Mouse (Mus musculus) natural killer cell, adult 2 months (primary cell): ENCODE data around the gene Tmem135.

Source experiments
- DNase-seq, 2 experiments: peaks; one replicate each; pipeline ENCODE4 v3.0.0; 2022; ENCODE audit warnings: low spot score in 2 of 2

Gene Tmem135

GRCm38 (mm10) chr7:89183928-89184327 is 220.1 kb downstream of the Tmem135 start:
- no peak for DNase-seq

- DNase-seq = no peak
These were observed 221.1 kb downstream of the Tmem135 start for GRCm38 (mm10) chr7:89182943-89183342.

- no peak for DNase-seq
These were observed 222.7 kb downstream of the Tmem135 start for GRCm38 (mm10) chr7:89181285-89181684.

DNA sequence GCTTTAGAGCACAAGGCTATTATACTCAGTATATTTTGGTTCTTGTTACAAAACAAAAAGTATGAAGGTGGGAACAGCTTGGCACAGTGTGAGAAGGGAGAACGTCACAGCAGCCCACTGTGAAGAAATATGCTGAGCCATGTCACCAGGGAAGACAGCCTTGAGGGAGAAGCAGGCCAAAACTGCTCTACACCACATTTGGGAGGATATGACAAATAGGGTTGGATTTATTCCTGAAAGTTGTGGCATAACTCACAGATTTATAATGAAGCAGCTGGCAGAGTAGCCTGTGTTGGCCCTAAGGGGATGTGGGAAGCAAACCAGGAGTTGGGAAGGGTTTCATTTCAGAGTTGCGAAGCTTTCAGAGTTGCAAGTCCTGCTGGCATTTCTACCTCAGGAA is 225.4 kb downstream of the Tmem135 start:
- DNase-seq = no peak

GRCm38 (mm10) chr7:89177926-89178325 is 226.1 kb downstream of the Tmem135 start:
- DNase-seq = peak in 1 of 2 experiments; percentile 13

DNA sequence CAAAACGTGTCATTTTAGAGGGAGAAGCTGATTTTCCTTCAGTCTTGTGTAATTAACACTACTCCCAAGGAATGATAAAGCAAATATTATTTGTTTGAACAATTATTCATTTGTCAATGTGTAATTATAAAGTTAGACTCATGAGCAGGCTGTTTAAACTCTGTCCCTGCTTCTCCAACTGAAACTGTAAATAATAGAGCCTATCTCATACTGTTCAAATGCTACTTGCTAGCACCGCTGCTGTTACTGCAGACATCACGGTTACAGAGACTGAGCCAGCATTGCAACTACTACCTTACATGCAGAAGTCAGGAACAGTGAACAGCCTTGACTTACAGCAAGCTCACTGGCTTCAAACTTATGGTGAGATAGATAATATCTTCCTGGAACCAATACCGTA is 229.6 kb downstream of the Tmem135 start:
- no peak for DNase-seq

- DNase-seq = no peak
These were observed 231.0 kb downstream of the Tmem135 start for GRCm38 (mm10) chr7:89173018-89173417.

DNA sequence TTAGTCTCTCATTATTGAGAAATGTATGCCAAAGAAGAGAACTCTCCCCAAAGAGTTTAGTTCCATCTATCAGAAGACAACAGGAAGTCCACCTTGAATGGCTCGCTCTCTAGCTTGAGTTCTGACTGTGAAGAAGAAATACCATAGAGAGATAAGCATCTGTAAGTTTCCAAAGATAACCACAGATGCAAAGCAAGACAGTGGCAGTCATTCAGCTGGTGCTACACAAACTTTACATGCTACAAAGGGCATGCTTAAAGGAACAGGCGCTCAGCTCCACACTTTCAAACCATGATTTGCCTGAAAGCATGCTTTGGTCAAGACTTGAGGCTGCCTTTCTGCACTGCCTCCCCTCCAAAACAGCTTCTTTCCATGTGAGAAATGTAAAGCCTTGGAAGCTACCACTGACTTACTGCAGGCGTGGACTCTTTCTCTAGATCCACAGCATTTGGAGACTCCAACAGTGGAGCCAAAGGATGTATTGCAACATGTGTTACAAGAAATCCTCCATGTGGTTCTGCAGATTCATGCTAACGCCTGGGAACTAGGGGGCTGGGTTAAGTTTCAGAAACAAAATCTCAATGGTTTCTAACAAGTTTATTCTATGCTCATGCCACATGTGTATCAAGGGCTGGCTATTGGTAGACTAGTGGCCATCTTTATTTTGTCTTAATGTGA is 232.1 kb downstream of the Tmem135 start:
- peak; percentile 8 to 21 for DNase-seq

GRCm38 (mm10) chr7:89168606-89169005 is 235.4 kb downstream of the Tmem135 start:
- DNase-seq = peak; percentile 60 to 75

- DNase-seq = no peak
These were observed 238.5 kb downstream of the Tmem135 start for GRCm38 (mm10) chr7:89165528-89165927.

DNA sequence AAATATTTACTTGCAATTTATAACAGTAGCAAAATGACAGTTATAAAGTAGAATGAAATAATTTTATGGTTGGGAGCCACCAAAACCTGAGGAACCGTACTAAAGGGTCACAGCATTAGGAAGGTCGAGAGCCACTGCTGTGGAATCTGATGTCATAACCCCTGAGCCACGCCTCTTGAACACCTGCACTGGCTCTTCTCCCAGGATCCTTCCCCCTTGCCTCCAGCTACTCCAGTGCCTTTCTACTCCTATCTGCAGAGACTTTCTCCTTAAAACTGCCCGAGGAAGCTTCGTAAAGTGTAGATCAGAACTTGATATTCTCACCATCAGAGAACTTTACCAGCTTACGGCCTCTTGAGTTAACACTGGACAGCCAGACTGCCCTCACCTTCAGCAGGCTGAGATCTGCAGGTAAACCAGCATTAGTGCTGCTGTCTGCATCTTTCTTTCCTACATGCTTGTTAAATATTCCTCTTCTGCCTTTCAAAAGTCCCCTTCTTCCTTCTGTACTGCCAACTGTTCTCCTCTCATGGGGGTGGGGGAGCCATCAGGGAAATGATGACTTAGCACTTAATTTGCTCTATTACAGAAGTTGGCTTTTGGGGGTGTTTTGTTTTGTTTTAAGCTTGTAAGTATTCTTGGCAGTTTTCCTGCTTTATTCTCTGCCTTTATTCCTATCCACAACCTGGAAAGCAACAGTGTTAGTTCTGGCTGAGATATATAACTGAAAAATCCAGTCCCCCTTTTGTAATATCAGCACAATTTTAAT is 242.2 kb downstream of the Tmem135 start:
- DNase-seq = no peak

- no peak for DNase-seq
These were observed 246.7 kb downstream of the Tmem135 start for GRCm38 (mm10) chr7:89157356-89157755.

- DNase-seq = no peak
These were observed 247.4 kb downstream of the Tmem135 start for GRCm38 (mm10) chr7:89156629-89157028.

DNA sequence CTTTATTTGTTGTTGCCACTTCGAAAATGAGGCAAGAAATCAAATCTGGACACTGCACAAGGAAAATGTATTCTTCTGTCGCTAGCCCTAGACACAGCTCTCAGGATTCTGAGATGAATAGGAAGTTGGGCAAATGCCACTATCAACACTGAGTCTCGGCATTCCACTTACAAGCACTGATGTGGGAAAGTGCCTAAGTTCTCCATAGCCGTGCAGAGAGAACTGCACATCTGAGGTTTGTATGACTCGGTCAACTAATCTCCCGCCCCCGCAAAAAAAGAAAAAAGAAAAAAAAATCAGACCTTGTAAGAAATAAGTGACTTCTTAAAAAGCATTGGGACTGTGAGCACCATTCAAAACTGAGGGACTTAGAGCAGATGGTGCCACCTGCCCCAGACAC is 248.3 kb downstream of the Tmem135 start:
- no peak for DNase-seq

DNA sequence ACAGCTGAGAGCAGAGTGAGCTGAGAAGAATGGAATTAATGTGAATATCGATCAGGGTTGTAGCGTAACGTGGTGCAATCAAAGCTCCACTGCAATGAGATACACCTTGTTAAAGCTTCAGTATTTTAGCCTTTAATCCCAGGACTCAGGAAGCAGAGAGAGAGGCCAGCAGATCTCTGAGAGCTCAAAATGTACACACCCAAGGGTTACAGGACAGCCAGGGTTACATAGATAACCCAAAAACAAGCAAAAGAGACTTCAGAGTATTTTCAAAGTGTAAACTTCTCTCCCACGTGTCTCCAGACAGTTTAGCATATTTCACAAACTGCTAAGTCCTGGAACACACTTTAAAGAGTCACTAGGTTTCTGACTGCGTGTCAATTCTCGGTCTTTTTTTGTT is 248.8 kb downstream of the Tmem135 start:
- DNase-seq = no peak

GRCm38 (mm10) chr7:89151345-89151744 is 252.7 kb downstream of the Tmem135 start:
- DNase-seq = no peak

DNA sequence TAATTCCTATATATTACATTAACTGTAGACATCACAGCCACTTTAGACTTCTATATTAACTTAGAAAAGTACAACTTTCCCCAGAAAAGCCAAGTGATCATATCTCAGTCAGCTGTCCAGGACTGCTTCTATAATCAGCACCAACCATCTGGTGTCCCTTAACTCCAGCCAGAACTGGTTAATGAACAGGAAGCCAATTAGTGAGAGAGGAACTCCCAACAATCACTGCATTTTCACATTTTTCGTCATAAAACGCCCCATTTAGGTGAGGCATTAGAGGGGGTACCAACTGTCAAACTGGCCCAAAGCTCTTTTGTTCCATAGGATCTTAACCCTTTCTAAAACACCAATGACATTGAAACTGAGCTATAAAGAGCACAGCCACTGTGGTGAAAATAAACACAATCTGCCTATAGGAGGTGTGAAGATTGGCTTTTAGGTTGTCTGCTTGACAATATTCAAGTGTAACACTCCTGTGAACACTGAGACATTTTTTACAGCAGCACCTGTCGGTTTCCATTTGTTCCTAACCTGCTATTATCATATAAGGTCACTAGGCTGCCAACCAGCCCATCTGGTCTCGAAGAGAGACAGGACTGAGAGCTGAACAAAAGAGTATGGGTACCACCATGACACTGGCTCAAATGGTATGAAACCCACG is 263.3 kb downstream of the Tmem135 start:
- DNase-seq = no peak

- no peak for DNase-seq
These were observed 269.0 kb downstream of the Tmem135 start for GRCm38 (mm10) chr7:89134884-89135511.

DNA sequence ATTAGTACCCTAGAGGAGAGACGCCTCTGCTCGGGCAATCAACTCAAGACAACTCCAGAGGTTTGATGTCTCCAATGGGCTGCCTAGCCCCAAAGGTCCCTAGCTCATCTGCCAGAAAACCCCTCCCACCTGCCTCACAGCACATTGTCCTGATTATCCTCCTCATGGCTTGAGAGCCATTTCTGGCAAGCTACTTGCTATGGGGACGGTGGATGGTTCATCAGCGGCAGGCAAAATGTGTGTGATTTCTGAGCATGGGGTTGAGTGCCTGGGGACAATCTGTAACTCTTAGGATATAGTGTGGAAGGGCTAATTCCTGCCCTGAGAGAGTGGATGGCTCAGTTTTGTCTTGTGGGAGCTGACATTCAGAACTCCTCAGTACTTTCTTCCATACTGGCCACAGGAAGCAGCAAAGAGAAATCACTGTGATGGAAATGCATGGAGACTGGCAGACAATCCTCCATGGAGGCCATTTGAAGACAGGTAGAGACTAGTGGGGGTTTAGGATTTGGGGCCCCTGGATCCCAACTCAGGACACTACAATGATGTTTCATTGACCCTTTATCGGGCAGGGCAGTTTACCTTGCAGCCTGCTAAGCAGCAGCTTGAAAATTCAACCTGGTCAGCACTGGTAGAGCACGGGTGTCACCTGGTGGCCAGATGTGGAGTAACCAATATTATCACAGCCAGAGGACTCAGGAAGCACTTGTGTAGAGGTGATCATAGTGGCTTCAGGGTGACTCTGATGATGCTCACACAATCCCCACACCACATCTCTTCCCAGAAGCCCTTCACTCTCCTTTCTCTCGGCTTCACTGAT is 277.7 kb downstream of the Tmem135 start:
- DNase-seq = peak; percentile 25 to 39

GRCm38 (mm10) chr7:89116261-89116664 is 287.8 kb downstream of the Tmem135 start:
- no peak for DNase-seq

- no peak for DNase-seq
These were observed 288.4 kb downstream of the Tmem135 start for GRCm38 (mm10) chr7:89115633-89116032.
